Mouse (Mus musculus) urinary bladder, postnatal 14 days (tissue): ENCODE measurements around the gene Col26a1.

Experiments
- DNase-seq: peaks from one replicate; pipeline ENCODE4 v3.0.0; 2021; ENCODE audit warnings: low spot score

Gene Col26a1

DNA sequence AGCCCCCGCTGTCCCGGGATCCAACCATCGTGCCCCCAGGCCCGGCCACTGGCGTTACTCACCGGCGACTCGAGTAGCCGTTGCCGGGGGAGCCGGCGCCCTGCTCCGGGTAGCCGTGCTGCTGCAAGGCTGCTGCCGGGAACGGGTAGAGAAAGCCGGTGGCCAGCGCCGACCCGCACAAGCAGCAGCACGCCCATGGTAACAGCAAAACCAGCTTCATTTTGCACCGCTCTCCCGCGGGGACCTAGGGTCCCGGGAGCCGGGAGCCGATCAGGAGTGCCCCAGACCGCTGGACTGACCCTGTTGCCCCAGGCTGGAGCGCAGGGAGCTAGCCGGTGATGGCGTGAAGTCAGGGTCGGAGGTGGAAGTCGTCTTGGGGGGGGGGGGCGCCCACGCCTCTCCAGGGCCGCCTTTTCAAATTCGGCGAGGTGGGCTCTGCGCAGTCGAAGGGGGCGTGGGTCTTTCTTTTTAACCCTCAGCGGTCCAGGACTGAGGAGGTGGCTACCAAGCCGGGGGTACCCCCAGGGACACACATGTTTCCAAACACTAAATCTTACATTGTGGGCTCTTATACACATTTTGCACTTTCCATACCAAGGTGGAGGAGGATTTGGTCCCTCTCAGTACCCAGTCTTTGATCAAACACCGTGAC is at the start of gene Col26a1:
Gene Col26a1 (minus strand): TSS at position 422 of the 652 bp plus-strand sequence.
- peak; percentile 9 for DNase-seq

GRCm38 (mm10) chr5:136931896-136932295 is 48.9 kb upstream of the Col26a1 start:
- DNase-seq, result no peak

- DNase-seq, result peak; percentile 85
Observed at GRCm38 (mm10) chr5:136929073-136929472, 46.1 kb upstream of the Col26a1 start.

- no peak for DNase-seq
Observed at GRCm38 (mm10) chr5:136923751-136924478, 40.9 kb upstream of the Col26a1 start.

DNA sequence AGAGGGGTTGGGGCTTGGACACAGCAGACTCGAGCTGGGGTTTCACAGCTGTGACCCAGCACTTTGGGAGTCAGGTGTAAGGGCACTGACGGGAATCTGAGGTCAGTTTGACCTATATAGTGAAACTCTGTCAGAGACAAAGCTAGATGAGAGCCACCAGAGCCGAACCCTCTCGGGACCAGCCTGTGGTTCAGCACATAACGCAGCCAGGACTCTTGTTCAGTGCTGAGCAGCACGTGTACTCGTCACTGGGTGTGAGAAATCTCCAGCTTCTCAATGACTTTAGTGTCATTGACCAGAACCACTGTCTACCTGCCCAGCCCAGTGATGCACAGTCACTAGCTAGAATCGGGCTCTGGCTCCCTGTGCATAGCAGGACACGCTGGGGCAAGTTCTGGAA is 39.8 kb upstream of the Col26a1 start:
- no peak for DNase-seq

- DNase-seq, result no peak
Observed at GRCm38 (mm10) chr5:136919546-136920301, 36.7 kb upstream of the Col26a1 start.

DNA sequence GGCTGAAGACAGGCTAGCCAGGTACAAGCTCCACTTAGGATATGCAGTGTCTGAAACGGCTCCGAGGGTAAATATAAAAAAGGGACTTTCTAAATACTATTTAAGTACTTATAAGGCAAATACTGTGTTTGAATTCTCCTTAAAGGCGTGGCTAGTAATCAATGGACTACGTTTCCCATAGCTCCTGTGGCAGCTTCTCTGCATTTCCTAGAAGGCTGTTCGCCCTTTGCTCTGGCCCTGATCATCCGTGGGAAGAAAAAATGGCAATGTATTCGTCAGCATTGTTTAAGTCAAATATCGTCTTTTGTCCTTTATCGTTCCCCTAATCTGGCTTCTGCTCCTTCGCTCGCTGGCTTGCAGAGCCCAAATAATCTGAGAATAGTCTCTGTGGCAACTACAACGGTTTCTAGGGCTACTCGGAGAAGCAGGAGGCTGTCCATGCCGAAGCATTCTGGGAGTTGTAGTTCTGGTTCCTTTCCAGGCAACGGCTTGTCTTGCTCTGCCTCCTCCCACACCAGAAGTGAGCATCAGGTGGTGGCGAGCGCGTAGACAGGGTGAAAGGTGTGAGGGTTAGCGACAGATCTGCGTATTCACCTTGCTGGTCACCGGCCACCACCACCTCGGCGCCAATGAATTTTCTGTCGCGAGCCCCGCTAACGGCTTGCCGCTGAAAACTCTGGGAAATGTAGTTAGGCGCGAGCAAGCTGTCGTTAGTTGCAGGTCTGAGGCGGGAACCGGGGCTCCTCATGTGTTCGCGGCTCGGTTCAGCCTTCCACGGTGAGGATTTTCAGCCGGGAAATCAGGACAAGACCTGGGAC is 35.9 kb upstream of the Col26a1 start:
- DNase-seq, result peak; percentile 62

- DNase-seq, result no peak
Observed at GRCm38 (mm10) chr5:136917613-136918242, 34.7 kb upstream of the Col26a1 start.

DNA sequence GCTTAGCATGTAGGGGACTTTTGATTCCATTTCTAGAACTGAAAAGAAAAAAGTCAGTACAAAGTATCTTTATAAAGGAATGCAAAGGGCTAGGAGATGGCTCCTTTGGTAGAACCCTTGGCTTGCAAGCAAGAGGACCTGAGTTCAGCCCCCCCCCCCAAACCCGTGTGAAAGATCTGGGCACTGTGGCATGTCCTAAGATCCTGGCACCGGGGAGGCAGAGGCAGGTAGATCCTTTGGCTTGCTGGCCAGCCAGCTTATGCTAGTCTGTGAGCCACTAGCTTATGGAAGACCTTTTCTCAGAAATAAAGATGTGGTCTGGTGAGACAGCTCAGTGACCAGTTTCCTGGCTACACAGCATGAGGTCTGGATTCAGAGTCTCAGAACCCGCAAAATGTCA is 31.2 kb upstream of the Col26a1 start:
- DNase-seq, result no peak

DNA sequence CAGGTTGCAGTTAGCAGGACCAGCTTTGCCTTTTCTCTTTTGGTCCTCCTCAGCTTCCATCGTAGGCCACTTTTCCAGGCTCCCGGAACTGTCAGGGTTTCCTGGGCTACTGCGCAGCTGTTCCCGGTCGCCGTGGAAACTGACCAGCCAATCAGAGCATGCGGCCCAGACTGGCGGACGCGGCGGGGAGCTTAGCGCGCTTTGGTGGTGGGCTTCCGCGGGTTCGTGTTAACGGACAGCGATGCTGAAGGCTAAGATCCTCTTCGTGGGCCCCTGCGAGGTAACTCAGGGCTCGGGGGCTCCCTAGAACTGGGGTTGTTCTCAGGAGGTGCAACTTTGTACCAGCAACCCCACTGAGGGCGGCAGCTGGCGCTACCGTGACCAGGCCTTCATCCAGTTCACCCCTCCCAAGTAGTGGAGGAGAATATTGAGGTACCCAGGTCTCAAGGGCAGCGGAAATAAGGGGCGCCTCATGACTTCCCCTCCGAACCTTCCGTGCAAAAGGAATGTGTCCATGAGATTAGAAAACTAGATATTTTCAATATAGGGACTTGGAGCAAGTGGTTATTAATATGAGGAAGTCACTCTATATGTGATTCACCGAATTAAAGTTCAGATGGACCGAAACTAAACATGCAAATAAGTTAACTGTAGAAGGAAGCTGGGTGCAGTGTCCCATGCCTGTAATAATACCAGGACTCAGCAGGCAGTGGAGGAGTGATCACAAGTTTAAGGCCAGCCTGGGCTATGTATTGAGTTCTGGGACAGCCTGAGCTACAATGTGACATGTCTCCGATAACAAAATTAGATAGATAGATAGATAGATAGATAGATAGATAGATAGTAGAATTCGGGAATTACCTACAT is 25.2 kb upstream of the Col26a1 start, which contains the start of gene Ift22:
Gene Ift22 (plus strand): TSS at position 160 of the 867 bp plus-strand sequence.
- DNase-seq, result peak; percentile 94

DNA sequence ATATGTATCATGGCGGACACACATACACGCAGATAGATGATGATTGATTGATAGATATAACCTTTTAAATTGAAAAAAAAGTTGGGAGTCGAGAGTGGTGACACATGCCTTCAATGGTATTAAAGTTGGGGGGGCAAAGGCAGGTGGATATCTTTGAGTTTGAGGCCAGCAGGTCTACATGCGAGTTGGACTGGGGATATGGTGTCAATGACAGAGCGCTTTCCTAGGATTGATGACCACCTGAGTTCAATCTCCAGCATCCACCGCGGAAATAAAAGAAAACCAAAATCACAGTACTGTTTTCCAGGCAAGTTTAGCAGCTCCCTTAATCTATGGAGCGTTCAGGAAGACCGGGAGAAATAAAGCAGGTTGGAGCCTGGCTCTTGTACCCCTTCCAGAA is 24.6 kb upstream of the Col26a1 start:
- DNase-seq, result no peak

GRCm38 (mm10) chr5:136905630-136906029 is 22.6 kb upstream of the Col26a1 start:
- no peak for DNase-seq

DNA sequence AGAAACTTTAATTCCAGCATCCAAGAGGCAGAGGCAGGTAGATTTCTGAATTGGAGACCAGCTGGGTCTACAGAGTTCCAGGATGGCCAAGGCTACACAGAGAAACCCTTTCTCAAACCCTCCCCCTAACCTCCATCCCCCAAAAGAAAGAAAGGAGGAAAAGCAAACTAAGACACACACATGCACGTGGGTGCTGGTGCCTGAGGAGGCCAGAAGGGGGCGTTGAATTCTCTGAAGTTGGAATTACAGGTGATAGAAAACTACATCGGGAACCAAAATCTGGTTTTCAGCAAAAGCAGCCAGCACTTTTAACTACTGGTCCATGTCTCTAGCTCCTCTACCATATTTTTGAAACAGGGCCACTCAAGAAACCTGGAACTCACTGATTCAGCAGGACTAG is 21.6 kb upstream of the Col26a1 start:
- no peak for DNase-seq

DNA sequence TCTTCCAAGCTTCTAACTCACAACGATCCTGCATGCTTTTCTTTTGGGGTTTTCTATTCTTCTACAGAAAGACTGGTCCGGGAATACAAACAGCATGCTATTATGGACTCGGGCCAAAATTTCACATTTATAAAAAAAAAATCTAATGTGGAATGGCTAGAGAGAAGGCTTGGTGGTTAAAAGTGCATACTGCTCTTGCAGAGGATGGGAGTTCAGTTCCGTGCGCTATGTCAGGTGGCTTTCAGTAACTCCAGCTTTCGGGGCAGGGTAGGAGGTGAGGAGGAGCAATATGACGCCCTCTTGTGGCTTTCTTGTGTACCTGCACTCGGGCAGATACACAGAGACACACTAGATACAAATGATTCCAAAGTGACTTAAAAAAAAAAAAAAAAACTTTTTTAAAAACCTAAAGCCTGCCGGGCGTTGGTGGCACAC is 12.5 kb upstream of the Col26a1 start:
- no peak for DNase-seq

- no peak for DNase-seq
Observed at GRCm38 (mm10) chr5:136894840-136895528, 12.0 kb upstream of the Col26a1 start.

DNA sequence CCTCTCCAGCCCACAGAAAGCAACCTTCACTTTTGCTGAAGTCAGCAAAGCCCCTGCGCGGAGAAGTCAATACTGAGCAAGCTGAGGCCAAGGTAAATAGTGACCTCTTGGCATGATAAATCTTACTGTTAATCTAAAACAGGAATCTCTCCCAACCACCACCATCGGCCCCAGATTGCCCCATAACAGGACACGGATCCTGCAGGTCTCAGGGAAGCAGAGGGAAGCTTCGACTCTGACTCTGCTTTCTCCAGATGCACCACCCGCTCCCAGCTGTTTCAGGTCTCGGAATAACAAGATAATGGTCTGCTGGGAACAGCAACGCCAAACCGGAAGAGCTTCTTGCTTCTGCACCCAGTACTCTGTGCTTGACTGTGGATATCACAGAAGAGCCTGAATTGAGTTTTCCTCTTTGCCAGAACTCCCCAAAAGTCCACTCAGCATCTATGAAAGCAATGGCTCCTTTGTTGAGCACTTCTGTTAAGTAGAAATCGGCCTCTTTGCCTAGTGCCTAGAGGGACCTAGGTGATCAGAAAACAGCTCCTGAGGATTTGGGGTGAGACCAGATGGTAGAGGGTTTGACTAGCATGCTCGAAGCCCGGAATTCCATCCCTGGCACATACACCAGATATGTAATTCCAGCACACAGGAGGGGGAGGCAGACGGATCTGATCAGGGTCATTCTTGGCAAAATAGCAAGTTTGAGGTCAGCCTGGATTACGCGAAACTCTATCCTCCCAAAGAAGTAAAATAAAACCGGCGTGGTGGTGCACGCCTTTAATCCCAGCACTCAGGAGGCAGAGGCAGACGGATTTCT is 5.7 kb upstream of the Col26a1 start:
- no peak for DNase-seq

GRCm38 (mm10) chr5:136886957-136887356 is 3.9 kb upstream of the Col26a1 start:
- no peak for DNase-seq

DNA sequence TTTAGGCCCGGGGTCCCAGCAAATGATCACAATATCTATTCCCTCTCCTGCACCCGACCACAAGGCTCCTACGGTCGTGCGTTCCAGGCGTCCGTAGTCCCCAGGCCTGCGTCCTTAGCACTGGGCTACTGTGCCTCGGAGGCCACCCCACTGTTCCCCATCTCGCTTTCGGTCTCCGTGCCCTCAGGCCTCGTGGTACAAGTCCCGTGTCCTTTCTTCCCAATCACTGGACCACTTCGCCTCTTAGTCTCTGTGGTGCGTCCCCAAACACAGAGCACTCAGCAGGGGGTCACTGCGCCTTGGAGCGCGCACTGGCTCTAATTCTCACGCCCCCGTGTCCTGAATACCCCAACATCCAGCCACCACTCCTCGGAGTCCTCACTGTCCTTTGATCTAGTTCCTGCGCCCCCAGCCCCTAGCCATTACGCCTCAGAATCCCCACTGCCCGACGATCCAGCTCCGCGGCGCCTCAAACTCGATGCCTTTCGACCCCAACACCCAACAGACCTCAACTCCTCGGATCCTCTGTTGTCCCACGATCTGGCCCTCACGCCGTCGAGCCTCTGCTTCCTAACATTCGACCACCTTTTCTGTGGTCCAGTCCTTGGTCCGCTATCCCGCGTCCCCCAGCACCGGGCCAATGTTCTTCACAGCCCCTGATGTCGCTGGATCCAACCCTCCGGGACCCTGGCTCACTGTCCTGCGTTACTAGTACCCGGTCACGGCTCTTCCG is 788 bp downstream of the Col26a1 start:
- DNase-seq, result no peak
